Mouse (Mus musculus): ENCODE data around the gene Ggact.

The Ggact gene

GRCm38 (mm10) chr14:122903923-122904351 is 9.6 kb downstream of the Ggact start:
- ChIA-PET CTCF (no interaction called here), POLR2A (interaction anchor here in 1 of 4 experiments (1.2 to 3.1 kb wide), 3 partner anchors 8 to 24 kb away, joined by 3 to 8 read pairs (median 3); no protein-coding TSS in a partner anchor)

GRCm38 (mm10) chr14:122902884-122903283 is 10.7 kb downstream of the Ggact start:
- POLR2A ChIA-PET, result interaction anchor here in 2 of 4 experiments (1.0 to 3.1 kb wide), 4 partner anchors 9 to 25 kb away, joined by 3 to 8 read pairs (median 4); partner anchors contain the start of gene Ggact (in 1 of the 2)
- CTCF ChIA-PET, result interaction anchor here in 1 of 4 experiments (1.6 kb wide), 1 partner anchor 680 kb away, joined by 3 read pairs; no protein-coding TSS in a partner anchor

GRCm38 (mm10) chr14:122902136-122902535 is 11.4 kb downstream of the Ggact start:
- CTCF ChIA-PET, result interaction anchor here in 1 of 4 experiments (1.6 kb wide), 1 partner anchor 679 kb away, joined by 3 read pairs; no protein-coding TSS in a partner anchor
- POLR2A ChIA-PET, result interaction anchor here in 1 of 4 experiments (1.4 to 3.1 kb wide), 2 partner anchors 10 to 24 kb away, joined by 4 to 8 read pairs; no protein-coding TSS in a partner anchor

GRCm38 (mm10) chr14:122901715-122902114 is 11.8 kb downstream of the Ggact start:
- POLR2A ChIA-PET, result interaction anchor here in 1 of 4 experiments (1.4 to 3.1 kb wide), 2 partner anchors 11 to 24 kb away, joined by 4 to 8 read pairs; no protein-coding TSS in a partner anchor
- CTCF ChIA-PET, result interaction anchor here in 1 of 4 experiments (1.6 kb wide), 1 partner anchor 678 kb away, joined by 3 read pairs; no protein-coding TSS in a partner anchor

GRCm38 (mm10) chr14:122901177-122901576 is 12.4 kb downstream of the Ggact start:
- POLR2A ChIA-PET, result interaction anchor here in 1 of 4 experiments (0.8 to 2.2 kb wide), 2 partner anchors 10 to 12 kb away, joined by 3 to 9 read pairs; partner anchors contain the start of gene Ggact
- CTCF ChIA-PET, result interaction anchor here in 1 of 4 experiments (1.6 kb wide), 1 partner anchor 678 kb away, joined by 3 read pairs; no protein-coding TSS in a partner anchor

- CTCF ChIA-PET, result no interaction called here
- POLR2A ChIA-PET, result interaction anchor here in 1 of 4 experiments (0.6 to 2.2 kb wide), 4 partner anchors 10 to 405 kb away, joined by 3 to 9 read pairs (median 3); partner anchors contain the start of gene Ggact
Measured at GRCm38 (mm10) chr14:122900679-122901078, 12.9 kb downstream of the Ggact start.

GRCm38 (mm10) chr14:122898550-122898949 is 15.0 kb downstream of the Ggact start:
- ChIA-PET CTCF (no interaction called here), POLR2A (interaction anchor here in 1 of 4 experiments (0.6 to 1.1 kb wide), 2 partner anchors 15 to 408 kb away, joined by 3 read pairs; partner anchors contain the start of genes Ggact and Gm10837)

GRCm38 (mm10) chr14:122896106-122896505 is 17.5 kb downstream of the Ggact start:
- POLR2A ChIA-PET, result interaction anchor here in 1 of 4 experiments (0.7 kb wide), 1 partner anchor 29 kb away, joined by 3 read pairs; no protein-coding TSS in a partner anchor
- CTCF ChIA-PET, result no interaction called here

GRCm38 (mm10) chr14:122891470-122891968 is 22.0 kb downstream of the Ggact start:
- CTCF ChIA-PET, result no interaction called here
- POLR2A ChIA-PET, result interaction anchor here in 2 of 4 experiments (0.7 to 0.8 kb wide), 4 partner anchors 9 to 362 kb away, joined by 3 to 5 read pairs (median 4); no protein-coding TSS in a partner anchor

GRCm38 (mm10) chr14:122888480-122888872 is 25.1 kb downstream of the Ggact start:
- CTCF ChIA-PET, result interaction anchor here in 2 of 4 experiments (0.6 to 1.2 kb wide), 2 partner anchors 12 to 24 kb away, joined by 4 to 5 read pairs; no protein-coding TSS in a partner anchor
- POLR2A ChIA-PET, result interaction anchor here in 1 of 4 experiments (1.3 kb wide), 1 partner anchor 15 kb away, joined by 3 read pairs; no protein-coding TSS in a partner anchor

- ChIA-PET POLR2A (interaction anchor here in 1 of 4 experiments (1.1 to 1.3 kb wide), 2 partner anchors 15 to 16 kb away, joined by 3 read pairs; no protein-coding TSS in a partner anchor), CTCF (interaction anchor here in 2 of 4 experiments (0.6 to 1.2 kb wide), 2 partner anchors 12 to 25 kb away, joined by 4 to 5 read pairs; no protein-coding TSS in a partner anchor)
Measured at GRCm38 (mm10) chr14:122887702-122888479, 25.7 kb downstream of the Ggact start.

- CTCF ChIA-PET, result no interaction called here
- POLR2A ChIA-PET, result interaction anchor here in 1 of 4 experiments (1.1 to 1.3 kb wide), 2 partner anchors 15 to 16 kb away, joined by 3 read pairs; no protein-coding TSS in a partner anchor
Measured at GRCm38 (mm10) chr14:122887278-122887677, 26.3 kb downstream of the Ggact start.

GRCm38 (mm10) chr14:122885893-122886292 is 27.7 kb downstream of the Ggact start:
- ChIA-PET CTCF (interaction anchor here in 2 of 4 experiments (0.6 to 1.5 kb wide), 2 partner anchors 10 to 645 kb away, joined by 3 read pairs; no protein-coding TSS in a partner anchor), POLR2A (no interaction called here)

- ChIA-PET POLR2A (interaction anchor here in 1 of 4 experiments (1.5 kb wide), 1 partner anchor 9 kb away, joined by 4 read pairs; no protein-coding TSS in a partner anchor), CTCF (interaction anchor here in 2 of 4 experiments (0.5 to 1.5 kb wide), 3 partner anchors 8 to 507 kb away, joined by 3 to 4 read pairs (median 3); no protein-coding TSS in a partner anchor)
Measured at GRCm38 (mm10) chr14:122883821-122884584, 29.6 kb downstream of the Ggact start.

- ChIA-PET POLR2A (no interaction called here), CTCF (interaction anchor here in 1 of 4 experiments (0.6 kb wide), 2 partner anchors 507 to 876 kb away, joined by 3 to 4 read pairs; no protein-coding TSS in a partner anchor)
Measured at GRCm38 (mm10) chr14:122883410-122883806, 30.1 kb downstream of the Ggact start.

- CTCF ChIA-PET, result interaction anchor here in 1 of 4 experiments (0.6 kb wide), 1 partner anchor 877 kb away, joined by 3 read pairs; no protein-coding TSS in a partner anchor
- POLR2A ChIA-PET, result interaction anchor here in 2 of 4 experiments (0.6 to 1.1 kb wide), 3 partner anchors 9 to 101 kb away, joined by 3 to 20 read pairs (median 3); partner anchors contain the start of gene Tmtc4 (in 1 of the 2)
Measured at GRCm38 (mm10) chr14:122882795-122883409, 30.7 kb downstream of the Ggact start.

GRCm38 (mm10) chr14:122882201-122882639 is 31.3 kb downstream of the Ggact start:
- ChIA-PET POLR2A (interaction anchor here in 1 of 4 experiments (1.1 kb wide), 1 partner anchor 31 kb away, joined by 3 read pairs; no protein-coding TSS in a partner anchor), CTCF (no interaction called here)
